Mouse (Mus musculus) ES-E14 (cell line): ENCODE data around the gene Robo4. TPM values are rescaled to one million over a fixed set of nuclear protein-coding genes. Genes with fewer than 3 reads are reported as not detected.

Source experiments
- DNase-seq: peaks from one replicate; pipeline ENCODE4 v3.0.0-alpha.2; 2013; ENCODE audit warnings: low read depth, low spot score
- H3K27ac ChIP-seq: 2 replicates; pipeline ENCODE4 v1.5.1; 2012; ENCODE audit warnings: low read depth, mild to moderate bottlenecking, low read length, moderate library complexity, mixed read lengths; ENCODE audit not compliant: poor library complexity, insufficient read depth, severe bottlenecking
- H3K36me3 ChIP-seq: 2 replicates; pipeline ENCODE4 v1.6.1; 2012; ENCODE audit warnings: mild to moderate bottlenecking, low read length, moderate library complexity, mixed read lengths; ENCODE audit not compliant: control insufficient read depth, poor library complexity, insufficient read depth, severe bottlenecking
- H3K4me1 ChIP-seq, 2 experiments: fragments of 150-350 bp in 1 of 2; sonication (generic) in 1 of 2; 2 replicates each; pipeline ENCODE4 v1.6.1; 2012; ENCODE audit warnings: low read length in 2 of 2, mild to moderate bottlenecking in 1 of 2, mixed read lengths in 1 of 2; ENCODE audit not compliant: control insufficient read depth in 2 of 2, insufficient read depth in 2 of 2, poor library complexity in 1 of 2
- H3K4me3 ChIP-seq, 2 experiments: fragments of 150-350 bp in 1 of 2; sonication (generic) in 1 of 2; 2 replicates each; pipeline ENCODE4 v1.5.1; 2012; ENCODE audit warnings: low read length in 2 of 2, low read depth in 1 of 2, mild to moderate bottlenecking in 1 of 2, mixed read lengths in 1 of 2; ENCODE audit not compliant: insufficient read depth in 1 of 2, poor library complexity in 1 of 2, severe bottlenecking in 1 of 2
- H3K9ac ChIP-seq: 2 replicates; pipeline ENCODE4 v1.6.1; 2012; ENCODE audit warnings: low read depth, mild to moderate bottlenecking, low read length, mixed read lengths; ENCODE audit not compliant: poor library complexity, insufficient read depth, severe bottlenecking
- H3K9me3 ChIP-seq: fragments of 150-350 bp; sonication (generic); 2 replicates; pipeline ENCODE4 v1.6.1; 2012; ENCODE audit warnings: low read depth, mild to moderate bottlenecking, low read length; ENCODE audit not compliant: control insufficient read depth, insufficient read depth
- CHD2 ChIP-seq: IDR thresholded peaks from 2 replicates; pipeline ENCODE4 v1.6.1; 2014; ENCODE audit warnings: mild to moderate bottlenecking, low read depth, low read length, inconsistent platforms
- ZC3H11A ChIP-seq: IDR thresholded peaks from 2 replicates; pipeline ENCODE4 v1.6.1; 2012; ENCODE audit warnings: low read depth, mild to moderate bottlenecking, inconsistent platforms, low read length, borderline replicate concordance
- ZNF384 ChIP-seq: IDR thresholded peaks from 2 replicates; pipeline ENCODE4 v1.6.1; 2012; ENCODE audit warnings: low read depth, low read length, inconsistent platforms
- in situ Hi-C, 2 experiments: fragments of 600-800 bp; cut with MboI; formaldehyde crosslinking; loops; one replicate each; pipeline ENCODE4 v1.15.1; 2025; ENCODE audit warnings: low sequenced_read_pairs in 2 of 2, inconsistent platforms in 1 of 2; ENCODE audit not compliant: unreplicated experiment in 2 of 2
- total RNA-seq: library from RNA; depleted of rRNA; stranded (reverse); fragments of 300-350 nt; gene quantifications from 2 replicates; pipeline ENCODE4 v1.2.3, GENCODE M21; 2012; rRNA removed

The Robo4 gene
- total RNA-seq, 1 experiment, result 11.2 TPM

GRCm38 (mm10) chr9:37461571-37461970 is 59.9 kb downstream of the Robo4 start:
- Histone ChIP-seq H3K9ac (no peak overlapping the region), H3K4me3 (no peak overlapping the region), H3K4me1 (peaks cover 3 to 5% of the 10 kb centered on the region in 2 experiments; a peak in 2 of 4 replicates), H3K27ac (no peak overlapping the region), H3K9me3 (no peaks in the 10 kb centered on the region), H3K36me3 (no peaks in the 10 kb centered on the region)
- TF ChIP-seq CHD2, result no peak
- DNase-seq, result no peak
- in situ Hi-C loops, result no loop called here

GRCm38 (mm10) chr9:37462764-37463163 is 61.1 kb downstream of the Robo4 start:
- Histone ChIP-seq H3K27ac (no peak overlapping the region), H3K9ac (no peak overlapping the region), H3K9me3 (no peaks in the 10 kb centered on the region), H3K4me3 (no peak overlapping the region), H3K4me1 (no peaks in the 10 kb centered on the region), H3K36me3 (no peaks in the 10 kb centered on the region)
- TF ChIP-seq ZNF384 (no peak), ZC3H11A (peak; percentile 86)
- no peak for DNase-seq
- in situ Hi-C loops, result no loop called here

Other genes with a start within 250 kb of the Robo4 start
- gene Tmem218, start 193.7 kb upstream of the Robo4 start, total RNA-seq, result 3.3 and 4.9 TPM in 2 replicates
- gene Slc37a2, start 146.2 kb upstream of the Robo4 start, total RNA-seq, result 4.1 and 5.8 TPM in 2 replicates
- gene Ccdc15, start 53.5 kb upstream of the Robo4 start, total RNA-seq, result 6.7 and 6.9 TPM in 2 replicates
- 0.32 and 0.36 TPM in 2 replicates for gene Hepacam, start 34.5 kb upstream of the Robo4 start, total RNA-seq
- gene Robo3, start 31.3 kb downstream of the Robo4 start, total RNA-seq, result 1.2 and 1.4 TPM in 2 replicates
- gene Msantd2, start 87.4 kb downstream of the Robo4 start, total RNA-seq, result 66.9 and 81.3 TPM in 2 replicates
- gene Esam, start 126.2 kb downstream of the Robo4 start, total RNA-seq, result 6.5 and 6.9 TPM in 2 replicates
- gene Vsig2, start 137.4 kb downstream of the Robo4 start, total RNA-seq, result 4.8 and 6.7 TPM in 2 replicates
- 0.40 and 0.63 TPM in 2 replicates for gene Nrgn, start 151.0 kb downstream of the Robo4 start, total RNA-seq
- gene Siae, start 153.8 kb downstream of the Robo4 start, total RNA-seq, result 8.5 and 13.7 TPM in 2 replicates
- 0.95 and 2.7 TPM in 2 replicates for gene Spa17, start 211.8 kb downstream of the Robo4 start, total RNA-seq